Mouse (Mus musculus): ENCODE results near the gene Ptpn21.

Ptpn21 gene

DNA sequence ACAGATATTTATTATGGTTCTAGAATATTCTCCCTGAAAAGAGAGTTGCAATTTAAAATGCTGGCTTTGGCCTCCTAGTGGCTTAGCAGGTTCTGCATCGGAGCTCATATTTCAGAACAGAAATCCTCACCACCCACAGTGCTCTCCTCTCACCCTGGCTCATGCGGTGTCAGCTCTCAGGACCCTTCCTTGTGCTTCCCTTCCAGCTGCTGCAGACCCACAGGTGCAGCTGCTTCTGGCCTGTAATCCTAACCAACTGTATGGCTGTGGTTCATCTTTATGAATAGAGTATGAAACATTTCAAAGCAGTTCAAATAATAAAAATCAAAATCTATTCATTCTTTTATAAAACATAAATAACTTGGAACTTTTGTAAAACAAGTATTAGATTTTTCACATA lies 80.3 kb downstream of the Ptpn21 start:
- DNase-seq (ENCODE audit: low spot score) = no peak

DNA sequence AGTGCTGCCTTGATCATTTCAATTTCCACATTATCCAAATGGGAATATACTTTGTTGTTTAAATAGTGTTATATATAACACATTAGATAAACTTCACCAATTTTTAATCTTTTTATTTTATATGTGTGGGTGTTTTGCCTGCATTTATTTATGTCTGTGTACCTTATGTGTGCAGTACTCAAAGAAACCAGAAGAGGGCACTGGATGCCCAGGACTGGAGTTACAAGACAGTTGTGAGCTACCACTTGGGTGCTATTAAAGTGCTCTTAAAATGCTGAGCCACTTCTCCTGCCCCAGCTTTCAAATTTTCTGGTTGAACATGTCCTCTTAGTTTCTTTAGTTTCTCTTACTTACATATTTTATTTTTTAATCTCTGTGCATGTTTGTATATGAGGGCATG lies 92.4 kb downstream of the Ptpn21 start:
- no peak for DNase-seq (ENCODE audit: low spot score)

DNA sequence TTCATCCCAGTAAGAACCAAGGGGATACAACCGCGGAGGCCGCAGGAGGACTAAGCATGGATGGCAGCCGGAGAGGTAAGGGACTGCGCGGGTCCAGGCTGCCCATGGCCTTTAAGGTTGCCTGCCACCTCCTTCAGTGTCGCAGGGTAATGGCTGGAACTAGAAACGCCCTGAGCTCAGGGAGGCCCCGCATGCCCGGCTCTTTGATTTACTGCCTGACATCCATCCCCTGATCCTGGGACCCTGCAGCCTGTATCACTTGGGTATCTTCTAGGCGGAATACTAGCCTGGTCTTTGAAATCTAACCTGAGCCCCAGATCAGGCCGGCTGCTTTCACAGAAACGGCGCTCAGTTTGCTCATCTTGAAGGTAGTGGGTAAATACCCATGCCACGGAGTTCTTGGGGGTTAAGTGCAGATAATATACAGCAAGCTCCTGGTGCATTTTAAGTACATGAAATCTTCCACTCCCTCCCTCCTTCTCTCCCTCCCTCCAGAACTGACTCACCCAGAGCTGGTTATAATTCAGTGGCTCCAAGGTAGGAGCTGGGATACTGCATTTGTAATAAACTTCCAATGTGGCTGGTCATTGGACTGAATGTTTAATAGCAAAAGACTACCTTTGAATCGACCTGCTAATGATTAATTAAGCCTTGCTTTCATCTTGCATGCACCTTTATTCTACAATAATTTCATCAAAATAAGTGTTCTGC lies 108.8 kb downstream of the Ptpn21 start:
- no peak for DNase-seq (ENCODE audit: low spot score)

DNA sequence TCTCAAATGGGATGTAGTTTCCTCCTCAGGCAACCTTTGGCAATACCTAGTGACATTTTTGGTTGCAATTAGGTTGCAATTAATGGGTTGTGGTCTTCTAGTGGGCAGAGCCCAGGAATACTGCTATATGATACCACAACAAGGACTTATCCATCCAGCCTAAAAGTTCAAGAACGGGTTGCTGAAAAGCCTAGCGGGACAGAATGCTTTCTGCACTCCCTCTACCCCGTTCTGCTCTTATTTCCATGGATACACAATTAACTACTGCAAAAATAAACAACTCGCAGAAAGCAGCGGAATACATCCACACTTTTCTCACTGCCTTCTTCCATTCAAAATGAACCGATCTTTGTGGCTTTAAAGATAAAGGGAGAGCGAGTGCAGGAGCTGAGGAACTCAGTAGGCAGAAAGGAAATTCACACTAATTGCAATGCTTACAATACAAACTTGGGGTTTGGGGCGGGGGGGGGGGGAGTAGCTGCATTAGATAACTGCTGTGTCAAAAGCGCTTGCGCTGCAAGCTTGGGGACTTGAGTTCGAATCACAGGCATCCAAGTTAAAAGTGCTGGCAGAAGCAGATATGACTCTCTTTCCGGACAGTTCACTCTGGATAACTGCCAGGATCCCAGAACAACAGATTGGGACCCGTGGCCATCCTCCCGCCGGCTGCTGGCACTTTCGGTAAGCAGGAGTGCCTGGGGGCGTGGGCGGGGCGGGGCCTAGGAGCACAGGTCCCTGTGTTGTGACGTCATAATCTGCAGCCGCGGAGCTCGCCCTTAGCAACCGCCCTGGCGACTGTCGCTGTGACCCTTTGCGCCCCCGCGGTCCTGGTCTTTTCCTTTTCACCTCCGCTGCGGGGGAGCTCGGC lies 109.6 kb downstream of the Ptpn21 start, which contains the start of gene Spata7:
TSS of gene Spata7 (plus strand) at position 766 of the 868 bp plus-strand sequence.
- DNase-seq (ENCODE audit: low spot score) = peak; percentile 36
